ENCODE assay signal across 9 mouse cellular contexts in the genomic region with DNA sequence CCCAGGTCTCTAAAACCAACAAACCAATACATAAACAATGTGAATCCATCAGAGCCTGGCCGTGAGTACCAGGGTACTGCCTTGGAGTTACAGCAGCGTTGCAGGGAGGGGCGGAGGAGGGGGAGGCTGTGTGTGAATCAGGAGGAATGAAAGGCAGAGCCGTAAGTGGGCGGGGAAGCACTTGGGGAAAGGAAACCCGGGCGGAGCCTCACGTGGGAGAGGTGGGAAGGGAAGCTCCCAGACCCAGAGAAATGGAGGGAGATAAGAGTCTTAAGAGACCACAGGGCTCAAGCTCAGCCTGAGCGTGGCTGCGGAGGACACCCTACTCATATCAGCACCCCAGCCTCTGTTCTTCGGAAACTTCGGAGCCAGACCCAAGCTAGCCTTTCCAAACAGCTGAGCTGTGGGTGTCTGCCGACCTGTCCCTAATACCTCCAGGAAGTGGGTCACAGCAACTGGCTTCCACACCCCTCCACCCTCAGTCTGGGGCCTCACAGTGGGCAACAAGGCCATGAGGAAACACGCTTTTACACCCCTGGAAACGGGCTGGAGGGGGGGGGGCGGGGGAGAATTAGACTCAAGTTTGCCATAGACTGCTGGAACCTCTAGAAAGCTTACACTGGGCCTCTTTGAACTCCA. TPM values are rescaled to one million over a fixed set of nuclear protein-coding genes. Genes with fewer than 3 reads are reported as not detected.
DNase-seq lines count a peak whose midpoint lies in the region; ATAC-seq and TF ChIP-seq lines count a peak whose summit lies in the region.
"Had no signal": no experiment of that assay in that cellular context is flagged by ENCODE, and none has a peak within 500 bp of the region (broad histone marks: within the 10 kb centered on the region; RNA-seq: fewer than 3 reads in every experiment).

No protein-coding gene starts in this region.

- peaks cover 30% of the 10 kb centered on the region; the same call in 1 of the 2 replicates for H3K27me3 ChIP-seq in forebrain, embryonic 12.5 days
- no peaks in the 10 kb centered on the region for H3K27me3 ChIP-seq in hindbrain, embryonic 11.5 days (ENCODE audit: control insufficient read depth, insufficient read depth, low read length)
- H3K27me3 ChIP-seq in limb, embryonic 11.5 days (ENCODE audit: control insufficient read depth, insufficient read depth, low read length), result no peaks in the 10 kb centered on the region
- H3K27me3 ChIP-seq in midbrain, embryonic 10.5 days (ENCODE audit: low read depth, poor library complexity, severe bottlenecking), result peaks cover 8% of the 10 kb centered on the region; the same call in 1 of the 2 replicates
- H3K27me3 ChIP-seq in stomach, postnatal 0 days (ENCODE audit: control insufficient read depth, insufficient read depth, low read length), result no peaks in the 10 kb centered on the region

- TF ChIP-seq CTCF in stomach, postnatal 0 days (IDR thresholded peaks at IDR 0.05; ENCODE audit: low read depth), result no peak

- TF ChIP-seq EP300 in stomach, postnatal 0 days (optimal IDR thresholded peaks at IDR 0.05), result no peak

- no peaks in the 10 kb centered on the region for H3K36me3 ChIP-seq in forebrain, embryonic 12.5 days (replicated peaks)
- H3K36me3 ChIP-seq in hindbrain, embryonic 11.5 days (ENCODE audit: control insufficient read depth, insufficient read depth, low read length), result no peaks in the 10 kb centered on the region
- no peaks in the 10 kb centered on the region for H3K36me3 ChIP-seq in limb, embryonic 11.5 days (ENCODE audit: control insufficient read depth, insufficient read depth, low read length)
- no peaks in the 10 kb centered on the region for H3K36me3 ChIP-seq in midbrain, embryonic 10.5 days
- H3K36me3 ChIP-seq in stomach, postnatal 0 days (ENCODE audit: control insufficient read depth, insufficient read depth, low read length), result no peaks in the 10 kb centered on the region
- H3K36me3 ChIP-seq: G1E had no signal

- peak overlapping the region; percentile 49 for H3K4me2 ChIP-seq in forebrain, embryonic 12.5 days
- H3K4me2 ChIP-seq in hindbrain, embryonic 11.5 days (replicated peaks; ENCODE audit: low read depth, low read length), result peak overlapping the region; percentile 25
- peak overlapping the region; percentile 60 for H3K4me2 ChIP-seq in limb, embryonic 11.5 days (ENCODE audit: low read depth, severe bottlenecking)
- peak overlapping the region; percentile 51 for H3K4me2 ChIP-seq in stomach, postnatal 0 days (replicated peaks; ENCODE audit: low read depth)

- H3K27ac ChIP-seq in forebrain, embryonic 12.5 days, result no peak overlapping the region
- no peak overlapping the region for H3K27ac ChIP-seq in hindbrain, embryonic 11.5 days (ENCODE audit: low read depth, low read length)
- no peak overlapping the region for H3K27ac ChIP-seq in limb, embryonic 11.5 days (replicated peaks; ENCODE audit: low read depth, low read length)
- H3K27ac ChIP-seq in midbrain, embryonic 10.5 days (replicated peaks), result peak overlapping the region; percentile 35; the same call in 1 of the 2 replicates
- H3K27ac ChIP-seq in stomach, postnatal 0 days (replicated peaks), result no peak overlapping the region

- H3K9me3 ChIP-seq in forebrain, embryonic 12.5 days, result no peaks in the 10 kb centered on the region
- H3K9me3 ChIP-seq in hindbrain, embryonic 11.5 days (ENCODE audit: control insufficient read depth, low read length), result no peaks in the 10 kb centered on the region
- no peaks in the 10 kb centered on the region for H3K9me3 ChIP-seq in limb, embryonic 11.5 days (ENCODE audit: control insufficient read depth, low read length)
- no peaks in the 10 kb centered on the region for H3K9me3 ChIP-seq in midbrain, embryonic 10.5 days (replicated peaks)
- H3K9me3 ChIP-seq in stomach, postnatal 0 days (ENCODE audit: control insufficient read depth, low read length), result no peaks in the 10 kb centered on the region

- peak; percentile 2 for DNase-seq in thymus, postnatal 25 days
- DNase-seq in thymus, postnatal 0 days (ENCODE audit: low spot score), result no peak
- DNase-seq in hindbrain, embryonic 11.5 days (ENCODE audit: low spot score), result peak; percentile 59
- DNase-seq in limb, embryonic 11.5 days (ENCODE audit: low spot score), result peak; percentile 81
- peak; percentile 52 for DNase-seq in midbrain, embryonic 10.5 days (ENCODE audit: low spot score)
- peak; percentile 80 for DNase-seq in stomach, postnatal 0 days (ENCODE audit: low spot score)
- DNase-seq in c-Kit-positive CD71-positive TER-119-positive erythroid progenitor cells, embryonic 14.5 days (ENCODE audit: low spot score), result no peak

- ATAC-seq in forebrain, embryonic 12.5 days (ENCODE audit: low FRiP score), result peak; percentile 62; the same call in 1 of the 2 replicates
- peak; percentile 46; the same call in 1 of the 2 replicates for ATAC-seq in hindbrain, embryonic 11.5 days (ENCODE audit: low FRiP score)
- peak; percentile 74; the same call in 1 of the 2 replicates for ATAC-seq in limb, embryonic 11.5 days (ENCODE audit: insufficient number of reproducible peaks, low FRiP score, low TSS enrichment, low read depth)
- ATAC-seq in stomach, postnatal 0 days (ENCODE audit: low FRiP score, low TSS enrichment), result peak; percentile 80

- peak overlapping the region; percentile 22; the same call in 1 of the 2 replicates for H3K4me3 ChIP-seq in forebrain, embryonic 12.5 days (replicated peaks)
- H3K4me3 ChIP-seq in hindbrain, embryonic 11.5 days (ENCODE audit: low read depth, low read length), result no peak overlapping the region
- H3K4me3 ChIP-seq in limb, embryonic 11.5 days (ENCODE audit: low read depth, low read length), result peak overlapping the region; percentile 24; the same call in 1 of the 2 replicates
- H3K4me3 ChIP-seq in midbrain, embryonic 10.5 days, result peak overlapping the region; percentile 38
- H3K4me3 ChIP-seq in stomach, postnatal 0 days (ENCODE audit: low read depth, low read length), result peak overlapping the region; percentile 25; the same call in 1 of the 2 replicates

- H3K4me1 ChIP-seq in forebrain, embryonic 12.5 days, result peaks cover 26% of the 10 kb centered on the region
- H3K4me1 ChIP-seq in hindbrain, embryonic 11.5 days (replicated peaks; ENCODE audit: control insufficient read depth, insufficient read depth, low read length), result no peaks in the 10 kb centered on the region; the same call in 1 of the 2 replicates
- peaks cover 8% of the 10 kb centered on the region; the same call in 1 of the 2 replicates for H3K4me1 ChIP-seq in limb, embryonic 11.5 days (ENCODE audit: control insufficient read depth, insufficient read depth, low read length)
- H3K4me1 ChIP-seq in midbrain, embryonic 10.5 days, result peaks cover 36% of the 10 kb centered on the region
- H3K4me1 ChIP-seq in stomach, postnatal 0 days (replicated peaks; ENCODE audit: control insufficient read depth, insufficient read depth), result peaks cover 2% of the 10 kb centered on the region; the same call in 1 of the 2 replicates

- WGBS in forebrain, embryonic 12.5 days, result 13% methylated on average over 16 of the region's 16 CpGs
- WGBS in hindbrain, embryonic 11.5 days, result 15% methylated on average over 16 of the region's 16 CpGs
- 8% methylated on average over 16 of the region's 16 CpGs for WGBS in limb, embryonic 11.5 days
- 13% methylated on average over 16 of the region's 16 CpGs for WGBS in midbrain, embryonic 10.5 days
- WGBS in stomach, postnatal 0 days, result 10% methylated on average over 16 of the region's 16 CpGs

- H3K9ac ChIP-seq in forebrain, embryonic 12.5 days, result no peak overlapping the region; the same call in 1 of the 2 replicates
- no peak overlapping the region for H3K9ac ChIP-seq in hindbrain, embryonic 11.5 days (ENCODE audit: low read depth, low read length)
- H3K9ac ChIP-seq in limb, embryonic 11.5 days (ENCODE audit: low read length), result no peak overlapping the region
- H3K9ac ChIP-seq in stomach, postnatal 0 days (ENCODE audit: low read length), result peak overlapping the region; percentile 18; the same call in 1 of the 2 replicates

RNA-seq across cellular contexts. Expression of gene Tead4, which starts 14.7 kb away (rescaled TPM):
- 0.19 and 0.36 TPM in 2 replicates for polyA plus RNA-seq in thymus, postnatal 0 days (2015; fragmentation: Nextera tagmentation; extraction: Ambion mirVana)
- polyA plus RNA-seq in forebrain, embryonic 12.5 days (2016; fragmentation: Nextera tagmentation; extraction: Ambion mirVana), result 0.85 and 0.88 TPM in 2 replicates
- polyA plus RNA-seq in hindbrain, embryonic 11.5 days (2014; fragmentation: Nextera tagmentation; extraction: Ambion mirVana), result 1.4 and 1.7 TPM in 2 replicates
- polyA plus RNA-seq in limb, embryonic 11.5 days (2014; fragmentation: Nextera tagmentation; extraction: Ambion mirVana), result 1.3 and 2.1 TPM in 2 replicates
- 1.7 TPM in 2 replicates for polyA plus RNA-seq in midbrain, embryonic 10.5 days (2016; fragmentation: Nextera tagmentation; extraction: Ambion mirVana)
- polyA plus RNA-seq in stomach, postnatal 0 days (2015; fragmentation: Nextera tagmentation; extraction: Ambion mirVana), result 1.5 and 2.2 TPM in 2 replicates
- polyA plus RNA-seq: G1E had no signal

Comparison
In these comparisons a context has a peak if more than half of its experiments do, and no peak if none do; other contexts are left out.
1. DNase-seq: peak in thymus, postnatal 25 days (single experiment), hindbrain, embryonic 11.5 days (single experiment), limb, embryonic 11.5 days (single experiment), midbrain, embryonic 10.5 days (single experiment) and stomach, postnatal 0 days (single experiment); none in thymus, postnatal 0 days (single experiment) and c-Kit-positive CD71-positive TER-119-positive erythroid progenitor cells, embryonic 14.5 days (single experiment).
2. Peak in every context shown above with its lines, with median percentiles within 50 percentile points of each other: ATAC-seq and H3K4me2 ChIP-seq.